Mouse (Mus musculus) thymus, adult 2 months (tissue): ENCODE data around the gene Sema3g.

Experiments
- CTCF ChIP-seq: fragments of 200-500 bp; IDR thresholded peaks from 2 replicates; pipeline ENCODE4 v1.5.1; 2012; ENCODE audit warnings: mild to moderate bottlenecking, control low read depth, low read length, moderate library complexity, borderline replicate concordance; ENCODE audit not compliant: control insufficient read depth, poor library complexity, insufficient read depth; ENCODE audit errors: extremely low read depth
- POLR2A ChIP-seq: fragments of 200-500 bp; IDR thresholded peaks from 2 replicates; pipeline ENCODE4 v1.6.1; 2012; ENCODE audit warnings: mild to moderate bottlenecking, low read length, control low read depth, moderate library complexity; ENCODE audit not compliant: control insufficient read depth, poor library complexity, insufficient read depth; ENCODE audit errors: extremely low read depth

DNA sequence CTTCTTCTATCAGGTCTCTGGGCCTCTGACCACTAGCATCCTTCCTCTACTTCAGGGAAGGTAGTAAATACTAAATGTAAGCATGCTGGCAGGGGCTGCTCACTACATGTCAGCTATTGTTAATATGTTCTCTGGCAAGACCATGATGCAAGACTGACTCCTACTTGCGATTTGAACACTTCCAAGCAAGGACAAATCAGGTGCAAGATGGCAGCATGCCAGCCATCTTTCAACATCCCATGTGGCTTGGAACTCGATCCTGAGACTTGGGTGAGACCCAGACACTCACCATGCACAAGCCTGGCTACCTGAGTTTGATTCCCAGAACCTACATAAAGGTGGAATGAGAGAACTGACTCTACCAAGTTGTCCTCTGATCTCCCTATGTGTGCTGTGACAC is 25.7 kb upstream of the Sema3g start:
- no peak for TF ChIP-seq CTCF
- no peak for TF ChIP-seq POLR2A
